Mouse (Mus musculus) ES-E14 (cell line): ENCODE data around the gene Med9.

Source experiments
- CHD2 ChIP-seq: IDR thresholded peaks from 2 replicates; pipeline ENCODE4 v1.6.1; 2014; ENCODE audit warnings: mild to moderate bottlenecking, low read depth, low read length, inconsistent platforms
- ZC3H11A ChIP-seq: IDR thresholded peaks from 2 replicates; pipeline ENCODE4 v1.6.1; 2012; ENCODE audit warnings: low read depth, mild to moderate bottlenecking, inconsistent platforms, low read length, borderline replicate concordance

DNA sequence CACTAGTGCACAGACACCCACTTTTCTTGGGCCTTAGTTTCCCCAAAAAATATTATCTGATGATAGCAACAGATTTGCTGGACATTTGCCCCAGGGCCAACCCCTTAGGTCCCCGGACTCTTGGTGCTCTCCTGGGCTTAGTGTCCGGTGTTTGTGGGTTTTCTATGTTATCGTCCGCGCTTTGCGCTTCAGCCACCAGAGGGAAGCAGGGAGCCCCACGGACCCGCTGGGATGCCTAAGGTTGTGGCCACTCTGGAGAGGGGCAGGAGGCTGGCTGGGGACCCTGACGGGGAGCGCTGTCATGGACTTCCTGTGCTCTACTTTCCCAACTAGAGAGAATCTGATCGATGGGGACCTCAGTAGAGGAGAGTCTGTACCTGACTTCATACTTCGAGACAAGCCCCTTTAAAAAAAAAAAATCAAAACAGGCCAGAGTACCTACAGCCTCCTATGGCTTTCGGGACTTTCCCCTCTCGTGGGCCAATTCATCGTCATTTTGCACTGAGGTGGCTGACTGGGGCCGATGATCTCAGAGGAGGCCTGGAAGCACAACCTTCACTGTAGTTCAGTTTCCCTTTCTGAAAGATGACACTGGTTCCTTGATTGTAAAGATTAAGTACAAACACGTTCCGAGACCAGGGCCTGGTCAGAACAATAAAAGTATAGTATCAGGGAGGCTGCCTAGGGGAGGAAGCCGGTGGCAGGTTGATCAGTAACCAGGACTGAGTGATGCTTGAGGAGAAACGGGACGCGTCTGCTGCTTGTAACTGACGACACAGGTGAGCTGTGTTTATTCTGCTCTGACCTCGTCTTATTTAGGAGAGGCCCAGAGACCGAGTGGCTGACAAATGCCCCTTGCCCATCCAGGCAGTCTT, 17.5 kb downstream of the Med9 start:
- TF ChIP-seq CHD2, result no peak
- TF ChIP-seq ZC3H11A, result 0 out of 2 replicates have a peak, but pooled peaks have one; percentile 37
